Mouse (Mus musculus) intestine, embryonic 15.5 days (tissue): ENCODE measurements around the gene Rtn4rl2. TPM values are rescaled to one million over a fixed set of nuclear protein-coding genes. Genes with fewer than 3 reads are reported as not detected.

Source experiments
- ATAC-seq: fragments of 200-750 bp; cut with Nextera tagmentation; 2 replicates; pipeline ENCODE4 v1.8.0; 2017; ENCODE audit warnings: moderate TSS enrichment, moderate library complexity
- H3K27ac ChIP-seq: fragments of 300-500 bp; sonication (generic); 2 replicates; pipeline ENCODE4 v1.5.1; 2015; ENCODE audit warnings: mild to moderate bottlenecking, inconsistent platforms
- H3K27me3 ChIP-seq: fragments of 300-500 bp; sonication (generic); replicated peaks from 2 replicates; pipeline ENCODE4 v1.6.1; 2015; ENCODE audit warnings: inconsistent platforms
- H3K36me3 ChIP-seq: fragments of 300-500 bp; sonication (generic); 2 replicates; pipeline ENCODE4 v1.6.1; 2015; ENCODE audit warnings: inconsistent platforms
- H3K4me1 ChIP-seq: fragments of 300-500 bp; sonication (generic); replicated peaks from 2 replicates; pipeline ENCODE4 v1.6.1; 2015; ENCODE audit warnings: inconsistent platforms
- H3K4me2 ChIP-seq: fragments of 300-500 bp; sonication (generic); replicated peaks from 2 replicates; pipeline ENCODE4 v1.6.1; 2015; ENCODE audit warnings: mild to moderate bottlenecking, inconsistent platforms
- H3K4me3 ChIP-seq: fragments of 300-500 bp; sonication (generic); replicated peaks from 2 replicates; pipeline ENCODE4 v1.5.1; 2015; ENCODE audit warnings: inconsistent platforms
- H3K9ac ChIP-seq: fragments of 300-500 bp; sonication (generic); 2 replicates; pipeline ENCODE4 v1.6.1; 2015; ENCODE audit warnings: inconsistent platforms
- H3K9me3 ChIP-seq: fragments of 300-500 bp; sonication (generic); 2 replicates; pipeline ENCODE4 v1.6.1; 2016; ENCODE audit warnings: inconsistent platforms
- WGBS: fragments of 180-500 bp; shearing (Covaris S2); methylation state at CpG from one replicate; pipeline ENCODE4 v1.1.7; 2015; 5-methylcytosine and 5-hydroxymethylcytosine counted together
- polyA plus RNA-seq: library from polyadenylated mRNA; unstranded; fragments of >200 nt; fragmentation: Nextera tagmentation; extraction: Ambion mirVana; gene quantifications from 2 replicates; pipeline ENCODE4 v1.2.1, GENCODE M21; 2015

Gene Rtn4rl2
- polyA plus RNA-seq, 1 experiment from 2014 or later: 1.2 TPM

DNA sequence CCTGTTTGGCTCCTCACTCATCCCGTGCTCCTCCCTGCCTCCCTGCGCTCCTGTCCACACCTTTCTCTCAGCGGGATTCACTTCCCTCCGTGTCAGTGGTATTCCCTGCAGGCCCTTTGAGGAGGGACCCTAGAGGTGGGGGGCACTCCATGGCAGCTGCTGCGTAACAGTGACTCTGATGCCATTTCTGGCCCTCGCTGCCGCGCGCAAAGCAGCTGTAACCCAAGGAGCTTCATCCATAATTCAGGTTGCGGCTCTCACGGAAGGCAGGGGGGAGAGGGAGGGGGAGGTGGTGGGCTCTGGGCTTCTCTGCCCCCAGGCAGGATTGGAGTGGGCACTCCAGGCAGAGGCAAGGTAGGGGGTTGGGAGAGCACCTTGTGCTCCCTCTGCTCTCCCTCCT is 3.0 kb downstream of the Rtn4rl2 start:
- no peaks in the 10 kb centered on the region for H3K36me3 ChIP-seq
- H3K9ac ChIP-seq: no peak overlapping the region
- H3K27me3 ChIP-seq: peaks cover 71% of the 10 kb centered on the region
- peaks cover 30% of the 10 kb centered on the region for H3K4me1 ChIP-seq
- ATAC-seq: no peak
- no peak overlapping the region for H3K4me3 ChIP-seq
- H3K27ac ChIP-seq: no peak overlapping the region
- peak overlapping the region; percentile 43 for H3K4me2 ChIP-seq
- WGBS: 15% methylated on average over 11 of the region's 11 CpGs
- no peaks in the 10 kb centered on the region for H3K9me3 ChIP-seq

DNA sequence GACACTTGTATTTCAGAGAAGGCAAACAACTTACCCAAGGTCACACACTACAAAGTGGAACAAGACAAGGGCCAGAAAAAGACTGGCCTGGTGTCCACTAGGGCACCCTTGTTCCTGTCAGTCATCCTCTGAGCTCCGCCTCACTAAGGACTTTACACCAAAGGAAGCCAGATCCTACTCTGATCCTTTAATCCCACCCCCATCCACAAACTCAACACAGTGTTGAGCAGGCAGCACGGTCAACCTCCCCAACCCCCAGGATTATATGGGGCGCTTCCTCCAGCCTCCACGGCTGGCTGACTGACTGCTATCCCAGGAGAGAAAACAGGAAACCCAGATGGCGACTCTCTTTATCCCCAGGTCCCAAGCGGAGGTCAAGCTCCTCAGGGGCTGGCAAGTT is 3.4 kb downstream of the Rtn4rl2 start:
- H3K4me3 ChIP-seq: no peak overlapping the region
- 9% methylated on average over 6 of the region's 6 CpGs for WGBS
- H3K27me3 ChIP-seq: peaks cover 70% of the 10 kb centered on the region

DNA sequence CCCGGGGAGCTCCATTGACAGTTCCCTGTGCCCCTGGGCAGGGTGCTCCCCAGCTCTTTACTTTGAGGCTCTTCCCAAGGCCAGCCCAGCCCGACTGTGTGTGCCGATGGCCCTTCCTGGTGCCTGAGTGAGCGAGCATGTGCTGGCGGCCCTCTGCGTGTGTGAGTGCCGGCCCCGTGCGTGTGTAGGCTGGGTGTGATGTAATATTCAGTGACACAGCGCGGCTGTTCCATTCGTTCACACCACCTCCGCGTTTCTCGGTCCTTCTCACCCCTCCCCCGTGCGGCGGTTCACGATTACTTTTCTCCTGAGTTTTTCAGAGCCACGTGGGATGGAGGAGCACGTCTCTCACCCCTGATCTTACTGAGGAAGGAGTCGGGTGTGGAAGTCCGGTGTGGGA is 3.9 kb downstream of the Rtn4rl2 start:
- peak; percentile 19; the same call in 1 of the 2 replicates for ATAC-seq
- H3K9ac ChIP-seq: no peak overlapping the region
- peaks cover 65% of the 10 kb centered on the region for H3K27me3 ChIP-seq
- WGBS: 6% methylated on average over 23 of the region's 23 CpGs
- H3K36me3 ChIP-seq: no peaks in the 10 kb centered on the region
- no peak overlapping the region for H3K27ac ChIP-seq
- no peaks in the 10 kb centered on the region for H3K9me3 ChIP-seq
- peak overlapping the region; percentile 43 for H3K4me2 ChIP-seq
- H3K4me1 ChIP-seq: peaks cover 25% of the 10 kb centered on the region
- 0 out of 2 replicates have a peak overlapping the region, but pooled peaks have one; percentile 7 for H3K4me3 ChIP-seq

More for the DNA sequence above, 3.4 kb downstream of the Rtn4rl2 start:
- Histone ChIP-seq H3K27ac (no peak overlapping the region), H3K36me3 (no peaks in the 10 kb centered on the region), H3K9me3 (no peaks in the 10 kb centered on the region), H3K4me2 (peak overlapping the region; percentile 43), H3K9ac (no peak overlapping the region), H3K4me1 (peaks cover 28% of the 10 kb centered on the region)
- ATAC-seq: no peak

DNA sequence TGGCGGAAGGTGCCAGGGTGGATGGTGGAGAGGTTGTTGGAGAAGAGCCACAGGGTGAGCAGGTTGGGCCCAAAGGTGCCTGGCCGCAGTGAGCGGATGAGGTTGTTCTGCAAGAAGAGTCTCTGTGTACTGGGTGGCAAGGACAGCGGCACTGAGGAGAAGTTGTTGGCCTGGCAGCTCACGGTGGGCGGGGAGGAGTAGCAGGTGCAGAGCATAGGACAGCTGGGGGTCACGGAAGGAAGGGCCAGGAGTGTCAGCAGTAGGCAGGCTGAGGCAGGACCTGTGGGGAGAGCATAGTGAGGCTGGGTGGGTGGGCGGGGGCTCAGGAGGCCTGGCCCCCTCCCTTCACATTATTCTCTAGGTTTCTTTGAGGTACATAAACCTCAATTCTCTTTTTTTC is 5.9 kb downstream of the Rtn4rl2 start:
- Histone ChIP-seq H3K36me3 (no peaks in the 10 kb centered on the region), H3K4me3 (no peak overlapping the region), H3K27me3 (peaks cover 45% of the 10 kb centered on the region), H3K4me1 (peaks cover 11% of the 10 kb centered on the region), H3K9ac (no peak overlapping the region), H3K9me3 (no peaks in the 10 kb centered on the region), H3K4me2 (no peak overlapping the region), H3K27ac (no peak overlapping the region)
- no peak for ATAC-seq
- WGBS: 68% methylated on average over 8 of the region's 8 CpGs

DNA sequence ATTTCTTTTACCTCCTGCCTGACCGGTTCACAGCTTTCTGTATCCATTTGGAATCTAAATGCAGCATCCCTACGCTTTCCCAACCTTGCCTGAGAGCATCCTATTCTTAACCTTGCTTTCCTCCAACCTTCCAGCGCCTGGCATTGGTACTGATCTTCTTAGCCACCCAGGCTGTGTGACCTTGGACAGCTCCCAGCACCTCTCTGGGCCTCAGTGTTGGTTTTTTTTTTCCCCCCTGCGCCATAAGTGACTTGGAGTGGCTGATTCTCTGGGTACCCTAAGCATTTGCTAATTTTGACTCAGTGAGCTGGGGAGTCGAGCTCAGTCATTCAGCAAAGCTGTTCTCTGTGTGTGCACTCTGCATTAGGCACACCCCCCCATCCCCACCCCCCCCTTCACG is 10.7 kb downstream of the Rtn4rl2 start:
- ATAC-seq: no peak

DNA sequence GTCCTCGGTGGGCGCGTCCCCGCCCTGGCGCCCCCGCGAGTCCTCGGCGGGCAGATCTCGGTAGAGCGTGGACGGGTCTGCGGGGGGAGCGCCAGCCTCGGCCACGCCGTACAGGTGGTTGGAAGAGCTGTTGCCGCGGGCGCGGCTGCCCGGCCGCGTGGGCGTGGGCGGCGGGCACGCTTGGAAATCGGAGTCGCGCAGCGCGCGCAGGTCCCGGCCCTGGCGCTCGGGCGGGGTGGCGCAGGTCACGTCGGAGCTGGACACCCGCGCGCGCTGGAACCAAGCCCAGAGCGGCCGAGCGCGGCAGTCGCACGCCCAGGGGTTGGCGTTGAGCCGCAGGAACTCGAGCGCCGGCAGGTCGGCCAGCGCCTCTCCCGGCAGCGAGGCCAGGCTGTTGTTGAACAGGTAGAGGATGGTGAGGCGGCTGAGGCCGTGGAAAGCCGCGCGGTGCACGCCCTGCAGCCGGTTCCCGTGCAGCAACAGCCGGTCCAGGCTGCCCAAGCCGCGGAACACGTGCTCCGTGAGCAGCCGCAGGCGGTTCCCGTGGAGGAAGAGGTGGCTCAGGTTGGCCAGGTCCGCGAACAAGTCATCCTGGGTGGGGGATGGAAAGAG is 14.3 kb downstream of the Rtn4rl2 start:
- Histone ChIP-seq H3K4me3 (peak overlapping the region; percentile 45), H3K36me3 (no peaks in the 10 kb centered on the region), H3K27me3 (peaks cover 75% of the 10 kb centered on the region), H3K9ac (peak overlapping the region; percentile 31), H3K9me3 (no peaks in the 10 kb centered on the region), H3K4me2 (peak overlapping the region; percentile 94), H3K27ac (no peak overlapping the region), H3K4me1 (peaks cover 10% of the 10 kb centered on the region)
- WGBS: under 1% methylated on average over 78 of the region's 78 CpGs
- ATAC-seq: peak; percentile 46

More for the DNA sequence above, 10.7 kb downstream of the Rtn4rl2 start:
- H3K27ac ChIP-seq: no peak overlapping the region
- H3K27me3 ChIP-seq: peaks cover 46% of the 10 kb centered on the region
- H3K4me1 ChIP-seq: peaks cover 10% of the 10 kb centered on the region
- 47% methylated on average over 6 of the region's 6 CpGs for WGBS
- no peaks in the 10 kb centered on the region for H3K36me3 ChIP-seq
- H3K9ac ChIP-seq: no peak overlapping the region
- H3K4me3 ChIP-seq: no peak overlapping the region
- H3K9me3 ChIP-seq: no peaks in the 10 kb centered on the region
- no peak overlapping the region for H3K4me2 ChIP-seq

DNA sequence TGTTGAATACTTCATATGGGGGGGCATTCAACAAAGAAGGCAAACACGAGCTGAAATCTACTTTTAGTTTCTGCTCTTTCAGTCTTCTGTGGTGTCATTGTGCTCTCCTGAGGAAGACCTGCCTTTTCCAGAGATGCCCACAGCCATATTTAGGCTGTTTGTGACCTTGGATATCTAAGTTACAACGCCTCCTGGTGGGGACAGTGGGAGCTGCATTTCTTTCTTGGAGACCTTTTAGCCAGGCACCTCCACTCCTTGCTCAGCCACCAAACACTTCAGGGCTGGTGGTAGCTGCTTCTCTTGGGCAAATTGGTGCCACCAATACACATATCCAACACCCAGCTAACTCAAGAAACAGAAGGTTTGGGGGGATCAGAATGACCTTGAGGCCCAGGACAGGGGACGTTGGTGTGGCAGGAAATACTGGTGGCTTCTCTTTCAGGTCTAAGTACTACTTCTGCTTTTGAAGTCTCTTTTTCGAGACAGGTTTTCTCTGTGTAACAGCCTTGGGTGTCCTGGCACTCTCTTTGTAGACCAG is 15.8 kb downstream of the Rtn4rl2 start:
- 55% methylated on average over 4 of the region's 4 CpGs for WGBS

DNA sequence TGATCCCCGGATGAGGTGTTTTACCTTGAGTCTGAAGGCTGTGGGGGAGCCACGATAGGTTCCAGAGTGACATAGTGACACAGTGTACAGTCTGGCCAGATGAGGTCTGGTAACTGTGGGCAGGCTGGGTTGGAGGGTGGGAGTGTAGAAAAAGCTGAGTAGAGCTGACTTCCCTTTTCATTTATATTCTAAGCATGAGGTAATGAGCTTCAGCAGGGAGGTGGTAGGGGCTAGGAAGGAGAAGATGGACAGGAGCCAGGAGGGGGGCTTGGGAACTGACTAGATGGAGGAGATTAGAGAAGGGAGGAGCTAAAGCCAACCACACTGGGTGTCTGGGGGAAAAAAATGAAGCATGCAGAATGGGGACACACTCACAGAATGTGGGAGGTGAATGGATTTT is 17.5 kb downstream of the Rtn4rl2 start:
- H3K27me3 ChIP-seq: peaks cover 78% of the 10 kb centered on the region
- H3K27ac ChIP-seq: no peak overlapping the region
- 67% methylated on average over 2 of the region's 2 CpGs for WGBS
- no peak overlapping the region for H3K4me3 ChIP-seq
- H3K36me3 ChIP-seq: no peaks in the 10 kb centered on the region
- no peak overlapping the region for H3K4me2 ChIP-seq
- peaks cover 24% of the 10 kb centered on the region for H3K4me1 ChIP-seq
- no peak overlapping the region for H3K9ac ChIP-seq
- no peaks in the 10 kb centered on the region for H3K9me3 ChIP-seq
- ATAC-seq: no peak

More for the DNA sequence above, 15.8 kb downstream of the Rtn4rl2 start:
- H3K4me3 ChIP-seq: no peak overlapping the region
- H3K9me3 ChIP-seq: no peaks in the 10 kb centered on the region
- H3K27me3 ChIP-seq: peaks cover 90% of the 10 kb centered on the region
- no peak overlapping the region for H3K4me2 ChIP-seq
- no peak for ATAC-seq
- no peak overlapping the region for H3K27ac ChIP-seq
- no peak overlapping the region for H3K9ac ChIP-seq
- peaks cover 21% of the 10 kb centered on the region for H3K4me1 ChIP-seq
- H3K36me3 ChIP-seq: no peaks in the 10 kb centered on the region

DNA sequence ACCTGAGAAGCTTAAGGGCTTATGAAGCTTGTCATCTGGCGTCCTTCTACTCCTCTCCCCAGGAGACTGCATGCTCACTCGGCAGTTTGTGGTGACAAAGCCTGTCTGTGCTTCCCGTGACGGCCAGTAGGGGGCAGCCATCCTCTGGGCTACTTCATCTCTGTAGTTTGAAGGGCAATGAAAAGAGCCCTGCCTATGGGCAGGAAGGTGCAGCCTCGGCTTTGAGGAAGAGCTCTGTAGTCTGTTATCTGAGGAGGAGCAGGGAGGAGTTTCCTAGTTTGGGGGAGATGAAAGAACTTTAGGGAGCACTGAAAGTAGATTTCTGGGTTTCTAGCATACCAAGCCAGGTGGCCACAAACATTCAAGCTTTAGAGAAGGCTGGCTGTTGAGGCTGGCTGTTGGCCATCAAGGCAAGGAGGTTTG is 18.0 kb downstream of the Rtn4rl2 start:
- H3K4me2 ChIP-seq: no peak overlapping the region
- H3K27ac ChIP-seq: no peak overlapping the region
- ATAC-seq: no peak
- H3K4me3 ChIP-seq: no peak overlapping the region
- peaks cover 73% of the 10 kb centered on the region for H3K27me3 ChIP-seq
- H3K4me1 ChIP-seq: peaks cover 24% of the 10 kb centered on the region
- H3K36me3 ChIP-seq: no peaks in the 10 kb centered on the region
- 10% methylated on average over 5 of the region's 5 CpGs for WGBS
- no peaks in the 10 kb centered on the region for H3K9me3 ChIP-seq
- H3K9ac ChIP-seq: no peak overlapping the region

DNA sequence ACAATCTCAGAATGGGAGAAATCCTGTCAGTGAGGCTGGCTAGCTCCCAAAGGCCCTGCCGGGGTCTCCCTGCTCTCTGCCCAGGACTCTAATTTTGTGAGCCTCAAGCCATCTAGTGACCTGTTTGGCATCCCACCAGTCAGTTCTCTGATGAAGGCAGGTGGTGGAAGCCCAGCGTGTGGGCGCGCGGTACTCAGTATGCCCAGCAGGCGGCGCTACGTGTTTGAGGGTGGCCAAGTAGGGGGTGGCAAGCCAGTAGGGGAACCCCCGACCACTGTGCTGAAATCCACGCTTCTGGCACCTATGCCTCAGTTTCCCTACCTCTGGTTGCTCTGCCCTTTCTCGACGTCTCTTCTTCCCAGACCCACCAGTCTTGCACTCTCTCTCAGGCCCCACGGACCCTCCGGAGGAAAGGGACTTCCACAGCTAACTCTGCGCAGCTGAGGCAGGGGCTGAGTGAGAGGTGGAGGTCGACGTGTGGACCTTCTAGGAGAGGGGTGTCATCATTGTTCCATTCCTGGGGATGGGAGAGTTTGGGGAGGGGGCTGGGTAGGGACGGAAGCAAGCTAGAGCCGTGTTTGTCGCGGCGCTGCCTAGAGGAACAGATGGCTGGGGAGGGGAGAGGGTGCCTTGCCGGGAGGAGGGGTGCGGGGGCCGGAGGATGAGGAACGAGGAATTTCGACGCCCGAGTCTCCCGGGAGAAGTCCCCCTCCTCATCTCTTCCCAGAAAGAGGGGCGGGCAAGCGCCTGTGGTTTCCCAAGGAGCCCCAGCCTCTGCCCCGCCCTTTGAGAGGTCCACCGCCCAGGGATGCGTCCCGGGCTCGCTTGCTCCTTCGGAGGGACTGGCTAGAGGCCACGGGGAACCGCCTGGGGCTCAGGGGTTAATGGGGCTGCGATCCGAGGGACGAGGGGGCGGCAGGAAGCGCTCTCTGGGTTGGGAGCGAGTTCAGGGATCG is 20.6 kb downstream of the Rtn4rl2 start:
- Histone ChIP-seq H3K4me2 (peak overlapping the region; percentile 85), H3K9me3 (no peaks in the 10 kb centered on the region), H3K27me3 (peaks cover 47% of the 10 kb centered on the region), H3K9ac (peak overlapping the region; percentile 39), H3K4me1 (peaks cover 14% of the 10 kb centered on the region), H3K27ac (no peak overlapping the region), H3K36me3 (0 out of 2 replicates have a peak, but pooled peaks cover 11% of the 10 kb centered on the region), H3K4me3 (peak overlapping the region; percentile 28)
- WGBS: under 1% methylated on average over 47 of the region's 47 CpGs
- peak; percentile 59 for ATAC-seq

DNA sequence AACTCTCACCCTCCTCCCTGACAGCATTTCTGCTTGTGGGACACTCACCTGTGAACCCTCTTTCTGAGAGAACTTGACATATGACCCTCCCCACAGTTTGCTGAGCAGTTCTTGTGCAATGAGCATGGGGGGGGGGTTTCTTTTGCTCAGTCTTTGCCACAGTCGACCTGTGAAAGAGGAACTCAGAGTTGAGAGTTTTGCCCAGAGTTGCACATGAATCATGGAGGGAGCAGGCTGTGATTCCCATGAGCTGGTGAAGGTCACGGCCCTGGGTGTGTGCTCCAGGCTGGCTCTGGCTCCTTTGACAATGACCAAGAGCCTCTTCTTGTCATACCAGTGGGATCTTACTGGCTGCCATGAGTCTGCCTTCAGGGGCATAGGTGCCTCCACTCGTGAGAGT is 24.3 kb downstream of the Rtn4rl2 start:
- no peak overlapping the region for H3K27ac ChIP-seq
- H3K4me1 ChIP-seq: peaks cover 14% of the 10 kb centered on the region
- H3K27me3 ChIP-seq: peaks cover 18% of the 10 kb centered on the region
- ATAC-seq: no peak
- 80% methylated on average over 3 of the region's 3 CpGs for WGBS
- no peak overlapping the region for H3K4me2 ChIP-seq
- no peak overlapping the region for H3K9ac ChIP-seq
- H3K4me3 ChIP-seq: no peak overlapping the region
- no peaks in the 10 kb centered on the region for H3K9me3 ChIP-seq
- 0 out of 2 replicates have a peak, but pooled peaks cover 18% of the 10 kb centered on the region for H3K36me3 ChIP-seq

DNA sequence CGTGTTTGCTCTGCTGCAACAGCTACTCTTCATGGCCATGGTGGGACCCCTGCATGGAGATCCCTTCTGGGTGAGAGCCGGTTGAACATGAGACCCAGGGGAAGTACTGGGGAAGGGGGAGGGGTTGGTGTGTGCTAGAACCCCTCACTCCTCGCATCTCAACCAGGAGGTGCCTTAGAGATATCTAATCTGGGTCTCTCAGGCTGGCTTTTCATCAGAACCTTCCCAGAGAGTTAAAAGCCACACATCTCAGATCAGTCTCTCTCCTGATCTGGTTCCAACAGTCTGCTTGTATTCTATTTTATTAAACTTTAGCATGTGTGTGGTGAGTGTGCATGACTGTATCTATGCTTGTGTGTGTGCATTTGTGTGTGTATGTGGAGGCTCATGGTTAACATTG is 25.1 kb downstream of the Rtn4rl2 start:
- Histone ChIP-seq H3K27me3 (peaks cover 10% of the 10 kb centered on the region), H3K4me1 (peaks cover 10% of the 10 kb centered on the region), H3K36me3 (0 out of 2 replicates have a peak, but pooled peaks cover 18% of the 10 kb centered on the region), H3K4me3 (no peak overlapping the region), H3K4me2 (no peak overlapping the region), H3K9me3 (no peaks in the 10 kb centered on the region), H3K27ac (no peak overlapping the region), H3K9ac (no peak overlapping the region)
- ATAC-seq: no peak
- 93% methylated on average over 3 of the region's 3 CpGs for WGBS
